ENCODE assay signal across 12 mouse cellular contexts in the genomic region with DNA sequence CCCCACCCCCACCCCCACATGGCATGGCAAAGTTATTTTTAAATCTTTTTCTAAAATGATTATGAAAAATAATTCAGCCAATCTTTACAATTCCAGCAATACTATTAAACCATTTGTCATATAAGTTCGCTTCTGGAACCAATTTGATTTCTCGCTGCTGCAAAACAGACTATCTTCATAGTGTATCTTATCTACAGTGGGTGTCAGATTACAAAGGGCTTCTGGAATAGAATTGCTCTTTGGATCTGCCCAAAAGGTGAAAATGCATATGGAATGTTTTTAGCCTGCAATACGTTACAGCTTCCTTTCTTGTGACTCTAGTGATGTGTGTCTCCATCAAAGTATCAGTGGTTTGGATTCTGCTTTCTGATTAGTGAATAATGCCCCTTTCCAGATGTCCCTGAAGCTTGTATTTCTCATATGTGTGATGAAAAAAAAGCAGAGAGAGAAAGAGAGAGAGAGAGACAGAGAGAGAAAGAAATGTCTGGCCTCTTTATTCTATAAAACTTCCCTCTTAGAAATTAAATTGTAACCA. TPM values are rescaled to one million over a fixed set of nuclear protein-coding genes. Genes with fewer than 3 reads are reported as not detected.
A peak's percentile ranks its signal among the peaks of the same experiment; 100 is the strongest.
DNase-seq lines count a peak whose midpoint lies in the region; ATAC-seq lines count a peak whose summit lies in the region.
"Had no signal": no experiment of that assay in that cellular context is flagged by ENCODE, and none has a peak within 500 bp of the region (broad histone marks: within the 10 kb centered on the region; RNA-seq: fewer than 3 reads in every experiment).

No protein-coding gene starts in this region.

- H3K4me2 ChIP-seq in embryonic facial prominence, embryonic 13.5 days, result peak overlapping the region; percentile 54
- peak overlapping the region; percentile 17; the same call in 1 of the 2 replicates for H3K4me2 ChIP-seq in hindbrain, embryonic 13.5 days
- peak overlapping the region; percentile 49 for H3K4me2 ChIP-seq in midbrain, embryonic 11.5 days
- H3K4me2 ChIP-seq in liver, embryonic 11.5 days, result no peak overlapping the region
- H3K4me2 ChIP-seq: liver, embryonic 13.5 days had no signal

- peaks cover 6% of the 10 kb centered on the region; the same call in 1 of the 2 replicates for H3K36me3 ChIP-seq in embryonic facial prominence, embryonic 10.5 days (replicated peaks)
- no peaks in the 10 kb centered on the region for H3K36me3 ChIP-seq in embryonic facial prominence, embryonic 13.5 days
- H3K36me3 ChIP-seq in hindbrain, embryonic 13.5 days, result no peaks in the 10 kb centered on the region; the same call in 1 of the 2 replicates
- H3K36me3 ChIP-seq in midbrain, embryonic 11.5 days (ENCODE audit: control insufficient read depth, insufficient read depth, low read length), result no peaks in the 10 kb centered on the region
- no peaks in the 10 kb centered on the region for H3K36me3 ChIP-seq in liver, embryonic 11.5 days (ENCODE audit: control insufficient read depth, insufficient read depth, low read length)
- H3K36me3 ChIP-seq: liver, embryonic 13.5 days had no signal

- intact Hi-C loops in left cerebral cortex, postnatal 14 days (cut with DNase I), result no loop called here

- 22% methylated on average over 3 of the region's 3 CpGs for WGBS in embryonic facial prominence, embryonic 10.5 days
- WGBS in embryonic facial prominence, embryonic 13.5 days, result 10% methylated on average over 3 of the region's 3 CpGs
- 43% methylated on average over 3 of the region's 3 CpGs for WGBS in hindbrain, embryonic 13.5 days
- 11% methylated on average over 3 of the region's 3 CpGs for whole genome bisulfite sequencing in midbrain, embryonic 11.5 days
- 47% methylated on average over 3 of the region's 3 CpGs for WGBS in liver, embryonic 11.5 days

- DNase-seq in embryonic facial prominence, embryonic 10.5 days (ENCODE audit: low spot score), result no peak
- DNase-seq in midbrain, embryonic 11.5 days (ENCODE audit: low spot score, missing footprints), result peak; percentile 82
- DNase-seq in adrenal gland, adult (ENCODE audit: inconsistent age in 2 of 2, low spot score in 1 of 2), result no peak
- DNase-seq in liver, embryonic 11.5 days (ENCODE audit: low spot score), result no peak
- DNase-seq in left cerebral cortex, postnatal 14 days (ENCODE audit: low spot score in 2 of 2), result no peak
- DNase-seq: cerebellum, adult 9-10 months; kidney, adult 2 months; liver, embryonic 13.5 days; lung, postnatal 36 days had no signal

- no peaks in the 10 kb centered on the region for H3K27me3 ChIP-seq in embryonic facial prominence, embryonic 10.5 days (replicated peaks; ENCODE audit: low read depth, poor library complexity, severe bottlenecking)
- H3K27me3 ChIP-seq in embryonic facial prominence, embryonic 13.5 days, result no peaks in the 10 kb centered on the region
- no peaks in the 10 kb centered on the region for H3K27me3 ChIP-seq in hindbrain, embryonic 13.5 days
- H3K27me3 ChIP-seq in midbrain, embryonic 11.5 days (ENCODE audit: control insufficient read depth, insufficient read depth, low read length), result no peaks in the 10 kb centered on the region; the same call in 1 of the 2 replicates
- no peaks in the 10 kb centered on the region for H3K27me3 ChIP-seq in liver, embryonic 11.5 days (replicated peaks; ENCODE audit: control insufficient read depth, insufficient read depth, low read length)
- H3K27me3 ChIP-seq: liver, embryonic 13.5 days had no signal

- ATAC-seq in embryonic facial prominence, embryonic 13.5 days (ENCODE audit: insufficient number of reproducible peaks, insufficient read depth, low FRiP score, low TSS enrichment, low read depth), result no peak
- ATAC-seq in hindbrain, embryonic 13.5 days (ENCODE audit: low FRiP score), result no peak
- ATAC-seq in midbrain, embryonic 11.5 days (ENCODE audit: low FRiP score), result no peak
- no peak for ATAC-seq in liver, embryonic 11.5 days (replicated peaks; ENCODE audit: low FRiP score)

- peak overlapping the region; percentile 46 for H3K4me3 ChIP-seq in embryonic facial prominence, embryonic 10.5 days
- H3K4me3 ChIP-seq in embryonic facial prominence, embryonic 13.5 days, result peak overlapping the region; percentile 28
- H3K4me3 ChIP-seq in hindbrain, embryonic 13.5 days, result 0 out of 2 replicates have a peak overlapping the region, but pooled peaks have one; percentile 6
- peak overlapping the region; percentile 38 for H3K4me3 ChIP-seq in midbrain, embryonic 11.5 days (ENCODE audit: low read depth, low read length)
- H3K4me3 ChIP-seq in liver, embryonic 11.5 days (ENCODE audit: low read depth, low read length), result no peak overlapping the region
- H3K4me3 ChIP-seq: erythroblast, embryonic 14.5 days; liver, embryonic 13.5 days had no signal

- no peak overlapping the region for H3K9ac ChIP-seq in embryonic facial prominence, embryonic 13.5 days
- no peak overlapping the region for H3K9ac ChIP-seq in hindbrain, embryonic 13.5 days
- peak overlapping the region; percentile 44 for H3K9ac ChIP-seq in midbrain, embryonic 11.5 days (ENCODE audit: low read length)
- no peak overlapping the region for H3K9ac ChIP-seq in liver, embryonic 11.5 days (ENCODE audit: low read depth, low read length)
- H3K9ac ChIP-seq: liver, embryonic 13.5 days had no signal

- H3K27ac ChIP-seq in embryonic facial prominence, embryonic 10.5 days (replicated peaks), result peak overlapping the region; percentile 79
- H3K27ac ChIP-seq in embryonic facial prominence, embryonic 13.5 days, result peak overlapping the region; percentile 77
- H3K27ac ChIP-seq in hindbrain, embryonic 13.5 days, result no peak overlapping the region
- no peak overlapping the region for H3K27ac ChIP-seq in midbrain, embryonic 11.5 days (ENCODE audit: low read depth, low read length)
- H3K27ac ChIP-seq in liver, embryonic 11.5 days (ENCODE audit: low read depth, low read length), result no peak overlapping the region
- H3K27ac ChIP-seq: liver, embryonic 13.5 days had no signal

- H3K9me3 ChIP-seq in embryonic facial prominence, embryonic 10.5 days, result no peaks in the 10 kb centered on the region
- no peaks in the 10 kb centered on the region for H3K9me3 ChIP-seq in embryonic facial prominence, embryonic 13.5 days
- no peaks in the 10 kb centered on the region for H3K9me3 ChIP-seq in hindbrain, embryonic 13.5 days
- H3K9me3 ChIP-seq in midbrain, embryonic 11.5 days (ENCODE audit: control insufficient read depth, low read length), result no peaks in the 10 kb centered on the region
- no peaks in the 10 kb centered on the region for H3K9me3 ChIP-seq in liver, embryonic 11.5 days (ENCODE audit: control insufficient read depth, low read length)
- H3K9me3 ChIP-seq: liver, embryonic 13.5 days had no signal

- peaks cover 47% of the 10 kb centered on the region for H3K4me1 ChIP-seq in embryonic facial prominence, embryonic 10.5 days
- peaks cover 40% of the 10 kb centered on the region for H3K4me1 ChIP-seq in embryonic facial prominence, embryonic 13.5 days
- peaks cover 12% of the 10 kb centered on the region for H3K4me1 ChIP-seq in hindbrain, embryonic 13.5 days (replicated peaks)
- H3K4me1 ChIP-seq in midbrain, embryonic 11.5 days (ENCODE audit: control insufficient read depth, insufficient read depth, low read length), result peaks cover 14% of the 10 kb centered on the region
- no peaks in the 10 kb centered on the region for H3K4me1 ChIP-seq in liver, embryonic 11.5 days (replicated peaks; ENCODE audit: control insufficient read depth, insufficient read depth, low read length)
- H3K4me1 ChIP-seq: liver, embryonic 13.5 days had no signal

RNA-seq across cellular contexts. Expression of gene Lix1, which starts 1.2 kb away (rescaled TPM):
- 74.4 and 83.9 TPM in 2 replicates for polyA plus RNA-seq in embryonic facial prominence, embryonic 10.5 days (2016; fragmentation: Nextera tagmentation; extraction: Ambion mirVana)
- polyA plus RNA-seq in embryonic facial prominence, embryonic 13.5 days (2015; fragmentation: Nextera tagmentation; extraction: Ambion mirVana), result 22.5 and 46.4 TPM in 2 replicates
- 9.3 and 12.4 TPM in 2 replicates for polyA plus RNA-seq in hindbrain, embryonic 13.5 days (2015; fragmentation: Nextera tagmentation; extraction: Ambion mirVana)
- polyA plus RNA-seq in midbrain, embryonic 11.5 days (2014; fragmentation: Nextera tagmentation; extraction: Ambion mirVana), result 46.9 and 54.6 TPM in 2 replicates
- polyA plus RNA-seq in liver, embryonic 11.5 days (2014; fragmentation: Nextera tagmentation; extraction: Ambion mirVana), result 2.8 and 3.9 TPM in 2 replicates
- 10 to 100 TPM; 73.1 to 73.6 TPM for total RNA-seq in left cerebral cortex, postnatal 14 days (2021)
- polyA plus RNA-seq: erythroblast, embryonic 14.5 days had no signal

RNA-seq across cellular contexts. Expression of gene Riok2, which starts 29.5 kb away (rescaled TPM):
- 36.0 and 37.3 TPM in 2 replicates for polyA plus RNA-seq in embryonic facial prominence, embryonic 10.5 days (2016; fragmentation: Nextera tagmentation; extraction: Ambion mirVana)
- polyA plus RNA-seq in embryonic facial prominence, embryonic 13.5 days (2015; fragmentation: Nextera tagmentation; extraction: Ambion mirVana), result 31.4 and 33.9 TPM in 2 replicates
- polyA plus RNA-seq in hindbrain, embryonic 13.5 days (2015; fragmentation: Nextera tagmentation; extraction: Ambion mirVana), result 24.5 and 26.8 TPM in 2 replicates
- 31.7 and 33.0 TPM in 2 replicates for polyA plus RNA-seq in midbrain, embryonic 11.5 days (2014; fragmentation: Nextera tagmentation; extraction: Ambion mirVana)
- polyA plus RNA-seq in liver, embryonic 11.5 days (2014; fragmentation: Nextera tagmentation; extraction: Ambion mirVana), result 29.6 and 31.6 TPM in 2 replicates
- 10 to 100 TPM; 14.6 to 17.2 TPM for total RNA-seq in left cerebral cortex, postnatal 14 days (2021)

Comparison
In these comparisons a context has a peak if more than half of its experiments do, and no peak if none do; other contexts are left out.
1. H3K27ac ChIP-seq: peak in embryonic facial prominence, embryonic 10.5 days (single experiment) and embryonic facial prominence, embryonic 13.5 days (single experiment); none in hindbrain, embryonic 13.5 days (single experiment), midbrain, embryonic 11.5 days (single experiment) and liver, embryonic 11.5 days (single experiment).